Mouse (Mus musculus) frontal cortex, postnatal 14 days (tissue): ENCODE data around the gene Lfng.

ENCODE experiments used
- DNase-seq, 2 experiments: peaks; one replicate each; pipeline ENCODE4 v3.0.0; 2022; ENCODE audit warnings: low spot score in 2 of 2

Lfng gene

GRCm38 (mm10) chr5:140607001-140607835 is at the start of gene Lfng:
Gene Lfng, plus strand, starts transcription at chr5:140607320.
- peak; percentile 72 to 85 for DNase-seq

- no peak for DNase-seq
These were observed 44.5 kb upstream of the Lfng start for GRCm38 (mm10) chr5:140562601-140563000.

- no peak for DNase-seq
These were observed 42.2 kb upstream of the Lfng start, which contains the start of gene Grifin for GRCm38 (mm10) chr5:140564896-140565295. Gene Grifin, minus strand, starts transcription at chr5:140565071.

GRCm38 (mm10) chr5:140565451-140565850 is 41.7 kb upstream of the Lfng start:
- DNase-seq, result peak; percentile 35 to 47

GRCm38 (mm10) chr5:140565856-140566255 is 41.3 kb upstream of the Lfng start:
- peak; percentile 12 to 35 for DNase-seq

GRCm38 (mm10) chr5:140566271-140566670 is 40.8 kb upstream of the Lfng start:
- DNase-seq, result no peak

- DNase-seq, result peak; percentile 12 to 23
These were observed 39.8 kb upstream of the Lfng start for GRCm38 (mm10) chr5:140567321-140567720.

GRCm38 (mm10) chr5:140567751-140568150 is 39.4 kb upstream of the Lfng start:
- DNase-seq, result no peak

- peak; percentile 24 to 45 for DNase-seq
These were observed 38.7 kb upstream of the Lfng start for GRCm38 (mm10) chr5:140568321-140568970.

GRCm38 (mm10) chr5:140569032-140569595 is 38.0 kb upstream of the Lfng start:
- no peak for DNase-seq

GRCm38 (mm10) chr5:140570223-140570870 is 36.8 kb upstream of the Lfng start:
- DNase-seq, result no peak

GRCm38 (mm10) chr5:140571201-140571600 is 35.9 kb upstream of the Lfng start:
- DNase-seq, result no peak

- no peak for DNase-seq
These were observed 35.4 kb upstream of the Lfng start for GRCm38 (mm10) chr5:140571673-140572072.

GRCm38 (mm10) chr5:140572611-140573010 is 34.5 kb upstream of the Lfng start:
- DNase-seq, result no peak

GRCm38 (mm10) chr5:140575381-140575866 is 31.7 kb upstream of the Lfng start:
- no peak for DNase-seq

GRCm38 (mm10) chr5:140579221-140579620 is 27.9 kb upstream of the Lfng start:
- DNase-seq, result no peak

GRCm38 (mm10) chr5:140579771-140580170 is 27.3 kb upstream of the Lfng start:
- DNase-seq, result no peak

- DNase-seq, result no peak
These were observed 25.6 kb upstream of the Lfng start for GRCm38 (mm10) chr5:140581569-140581968.

- no peak for DNase-seq
These were observed 24.0 kb upstream of the Lfng start for GRCm38 (mm10) chr5:140582995-140583731.

GRCm38 (mm10) chr5:140583732-140584368 is 23.3 kb upstream of the Lfng start:
- no peak for DNase-seq
